Mouse (Mus musculus): ENCODE results near the gene Epha1.

GRCm38 (mm10) chr6:42324482-42325267 lies 48.4 kb downstream of the Epha1 start, which contains the start of gene Fam131b:
- no peak for TF ChIP-seq POLR2A (IDR thresholded peaks at IDR 0.05; ENCODE audit: low read depth, low read length)
- no peak for TF ChIP-seq CTCF (IDR thresholded peaks at IDR 0.05; ENCODE audit: extremely low read depth, insufficient read length, insufficient replicate concordance, low read depth, low read length)
